Mouse (Mus musculus): ENCODE data around the gene Tns2. TPM values are rescaled to one million over a fixed set of nuclear protein-coding genes. Genes with fewer than 3 reads are reported as not detected.
A peak's percentile ranks its signal among the peaks of the same experiment; 100 is the strongest.

Gene Tns2
- total and polyA plus RNA-seq, 2 experiments from 2014 or later: 5.5 to 9.2 TPM

- peak; percentile 29; the same call in 1 of the 2 replicates for TF ChIP-seq CTCF (IDR thresholded peaks at IDR 0.05; ENCODE audit: low read depth)
- peaks cover 20% of the 10 kb centered on the region for H3K4me1 ChIP-seq (ENCODE audit: insufficient read depth, low read length)
These were observed 921 bp downstream of the Tns2 start for GRCm38 (mm10) chr15:102100996-102101671.

GRCm38 (mm10) chr15:102101672-102102541 is 1.7 kb downstream of the Tns2 start:
- Histone ChIP-seq H3K4me3 (ENCODE audit: low read length) (no peak overlapping the region), H3K4me1 (ENCODE audit: insufficient read depth, low read length) (peaks cover 20% of the 10 kb centered on the region), H3K27ac (peak overlapping the region; percentile 78), H3K27me3 (ENCODE audit: insufficient read depth, low read length) (no peaks in the 10 kb centered on the region), H3K36me3 (ENCODE audit: insufficient read depth, low read length) (peaks cover 9% of the 10 kb centered on the region; the same call in 1 of the 2 replicates), H3K9ac (replicated peaks; ENCODE audit: low read length) (0 out of 2 replicates have a peak overlapping the region, but pooled peaks have one; percentile 44), H3K4me2 (ENCODE audit: low read depth, low read length) (peak overlapping the region; percentile 68; the same call in 1 of the 2 replicates), H3K9me3 (ENCODE audit: low read length) (no peaks in the 10 kb centered on the region)
- peak; percentile 52 for DNase-seq (ENCODE audit: low spot score)
- WGBS: 30% methylated on average over 11 of the region's 11 CpGs
- no peak for TF ChIP-seq CTCF (IDR thresholded peaks at IDR 0.05; ENCODE audit: low read depth)
- no peak; the same call in 1 of the 2 replicates for ATAC-seq

More at GRCm38 (mm10) chr15:102100996-102101671, 921 bp downstream of the Tns2 start:
- ATAC-seq: no peak
- peak overlapping the region; percentile 68 for H3K4me2 ChIP-seq (ENCODE audit: low read depth, low read length)
- DNase-seq (ENCODE audit: low spot score): no peak
- no peaks in the 10 kb centered on the region for H3K9me3 ChIP-seq (ENCODE audit: low read length)
- peaks cover 9% of the 10 kb centered on the region; the same call in 1 of the 2 replicates for H3K36me3 ChIP-seq (ENCODE audit: insufficient read depth, low read length)
- H3K9ac ChIP-seq (replicated peaks; ENCODE audit: low read length): no peak overlapping the region
- 23% methylated on average over 10 of the region's 10 CpGs for WGBS
- peak overlapping the region; percentile 72 for H3K27ac ChIP-seq
- no peaks in the 10 kb centered on the region for H3K27me3 ChIP-seq (ENCODE audit: insufficient read depth, low read length)
- peak overlapping the region; percentile 49 for H3K4me3 ChIP-seq (ENCODE audit: low read length)

GRCm38 (mm10) chr15:102102548-102103121 is 2.4 kb downstream of the Tns2 start:
- Histone ChIP-seq H3K27me3 (ENCODE audit: insufficient read depth, low read length) (no peaks in the 10 kb centered on the region), H3K4me1 (ENCODE audit: insufficient read depth, low read length) (peaks cover 20% of the 10 kb centered on the region), H3K9ac (replicated peaks; ENCODE audit: low read length) (peak overlapping the region; percentile 44; the same call in 1 of the 2 replicates), H3K36me3 (ENCODE audit: insufficient read depth, low read length) (peaks cover 3% of the 10 kb centered on the region; the same call in 1 of the 2 replicates), H3K4me2 (ENCODE audit: low read depth, low read length) (peak overlapping the region; percentile 40), H3K9me3 (ENCODE audit: low read length) (no peaks in the 10 kb centered on the region), H3K27ac (peak overlapping the region; percentile 78), H3K4me3 (ENCODE audit: low read length) (peak overlapping the region; percentile 20)
- TF ChIP-seq CTCF (IDR thresholded peaks at IDR 0.05; ENCODE audit: low read depth): no peak
- 33% methylated on average over 6 of the region's 6 CpGs for WGBS
- ATAC-seq (no peak), DNase-seq (ENCODE audit: low spot score) (no peak)

GRCm38 (mm10) chr15:102103371-102103946 is 3.2 kb downstream of the Tns2 start:
- ATAC-seq (no peak), DNase-seq (ENCODE audit: low spot score) (no peak)
- Histone ChIP-seq H3K36me3 (ENCODE audit: insufficient read depth, low read length) (no peaks in the 10 kb centered on the region), H3K4me3 (ENCODE audit: low read length) (peak overlapping the region; percentile 20), H3K9me3 (ENCODE audit: low read length) (no peaks in the 10 kb centered on the region), H3K27me3 (ENCODE audit: insufficient read depth, low read length) (no peaks in the 10 kb centered on the region), H3K4me1 (ENCODE audit: insufficient read depth, low read length) (peaks cover 23% of the 10 kb centered on the region), H3K27ac (peak overlapping the region; percentile 78), H3K4me2 (ENCODE audit: low read depth, low read length) (peak overlapping the region; percentile 40), H3K9ac (replicated peaks; ENCODE audit: low read length) (peak overlapping the region; percentile 44; the same call in 1 of the 2 replicates)
- TF ChIP-seq CTCF (IDR thresholded peaks at IDR 0.05; ENCODE audit: low read depth): no peak
- 11% methylated on average over 14 of the region's 14 CpGs for WGBS

- WGBS: 17% methylated on average over 12 of the region's 12 CpGs
- Histone ChIP-seq H3K4me2 (ENCODE audit: low read depth, low read length) (peak overlapping the region; percentile 40), H3K9me3 (ENCODE audit: low read length) (no peaks in the 10 kb centered on the region), H3K4me3 (ENCODE audit: low read length) (0 out of 2 replicates have a peak overlapping the region, but pooled peaks have one; percentile 20), H3K27me3 (ENCODE audit: insufficient read depth, low read length) (no peaks in the 10 kb centered on the region), H3K36me3 (ENCODE audit: insufficient read depth, low read length) (no peaks in the 10 kb centered on the region), H3K4me1 (ENCODE audit: insufficient read depth, low read length) (peaks cover 28% of the 10 kb centered on the region), H3K27ac (peak overlapping the region; percentile 78; the same call in 1 of the 2 replicates), H3K9ac (replicated peaks; ENCODE audit: low read length) (peak overlapping the region; percentile 44; the same call in 1 of the 2 replicates)
- ATAC-seq: no peak
- no peak for TF ChIP-seq CTCF (IDR thresholded peaks at IDR 0.05; ENCODE audit: low read depth)
- DNase-seq (ENCODE audit: low spot score): peak; percentile 43
These were observed 3.8 kb downstream of the Tns2 start for GRCm38 (mm10) chr15:102103947-102104555.
